Mouse (Mus musculus): ENCODE data around the gene Gm28434. TPM values are rescaled to one million over a fixed set of nuclear protein-coding genes. Genes with fewer than 3 reads are reported as not detected.

The Gm28434 gene
- polyA plus RNA-seq, 1 experiment from 2014 or later, result not detected

DNA sequence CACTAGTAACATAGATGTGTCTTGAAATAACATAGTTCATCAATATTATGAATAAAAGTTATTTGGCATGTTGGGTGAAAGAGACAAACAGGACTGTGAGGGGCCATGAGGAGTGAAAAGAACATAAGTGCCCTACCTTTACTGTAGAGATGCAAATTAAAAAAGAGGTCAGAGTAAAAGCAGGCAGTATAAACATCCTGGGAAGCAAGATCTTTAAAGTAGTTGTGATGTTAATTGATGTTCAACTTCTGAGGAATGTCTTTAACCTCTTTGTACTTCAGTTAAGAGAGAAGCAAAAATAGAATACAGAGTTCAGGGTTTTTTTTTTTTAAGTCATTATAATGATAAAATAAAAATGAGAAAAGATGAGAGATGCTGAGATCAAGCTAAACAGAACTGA is 35.9 kb downstream of the Gm28434 start:
- no peaks in the 10 kb centered on the region for H3K4me1 ChIP-seq (ENCODE audit: control insufficient read depth, insufficient read depth, low read length)
- DNase-seq (ENCODE audit: low spot score) (no peak), ATAC-seq (ENCODE audit: insufficient number of reproducible peaks, low FRiP score, low TSS enrichment, low read depth) (no peak)

More for the DNA sequence above, 35.9 kb downstream of the Gm28434 start:
- H3K9ac ChIP-seq (ENCODE audit: low read length), result no peak overlapping the region
- H3K9me3 ChIP-seq (ENCODE audit: control insufficient read depth, low read length), result no peaks in the 10 kb centered on the region
- no peak overlapping the region for H3K27ac ChIP-seq (replicated peaks; ENCODE audit: low read depth, low read length)
- H3K4me2 ChIP-seq (ENCODE audit: low read depth, severe bottlenecking), result no peak overlapping the region
- H3K36me3 ChIP-seq (ENCODE audit: control insufficient read depth, insufficient read depth, low read length), result no peaks in the 10 kb centered on the region
- no peak overlapping the region for H3K4me3 ChIP-seq (ENCODE audit: low read depth, low read length)
- H3K27me3 ChIP-seq (ENCODE audit: control insufficient read depth, insufficient read depth, low read length), result no peaks in the 10 kb centered on the region

Other genes starting within 250 kb of the Gm28434 start
- not detected in 2 replicates for gene Csn1s2a, start 194.9 kb upstream of the Gm28434 start, polyA plus RNA-seq (2014; fragmentation: Nextera tagmentation; extraction: Ambion mirVana)
- not detected in 2 replicates for gene Csn1s2b, start 161.4 kb upstream of the Gm28434 start, polyA plus RNA-seq (2014; fragmentation: Nextera tagmentation; extraction: Ambion mirVana)
- gene Prr27, start 143.8 kb upstream of the Gm28434 start, polyA plus RNA-seq (2014; fragmentation: Nextera tagmentation; extraction: Ambion mirVana), result not detected in 2 replicates
- gene Odam, start 84.5 kb upstream of the Gm28434 start, polyA plus RNA-seq (2014; fragmentation: Nextera tagmentation; extraction: Ambion mirVana), result not detected in 2 replicates
- gene Csn3, start 43.9 kb upstream of the Gm28434 start, polyA plus RNA-seq (2014; fragmentation: Nextera tagmentation; extraction: Ambion mirVana), result not detected in 2 replicates
- not detected in 2 replicates for gene 2310003L06Rik, start 58 bp upstream of the Gm28434 start, polyA plus RNA-seq (2014; fragmentation: Nextera tagmentation; extraction: Ambion mirVana)
- not detected in 2 replicates for gene Cabs1, start 9.9 kb downstream of the Gm28434 start, polyA plus RNA-seq (2014; fragmentation: Nextera tagmentation; extraction: Ambion mirVana)
- gene Smr3a, start 33.0 kb downstream of the Gm28434 start, polyA plus RNA-seq (2014; fragmentation: Nextera tagmentation; extraction: Ambion mirVana), result not detected in 2 replicates
- not detected in 2 replicates for gene Smr2, start 117.0 kb downstream of the Gm28434 start, polyA plus RNA-seq (2014; fragmentation: Nextera tagmentation; extraction: Ambion mirVana)
- not detected in 2 replicates for gene Gm11116, start 142.0 kb downstream of the Gm28434 start, polyA plus RNA-seq (2014; fragmentation: Nextera tagmentation; extraction: Ambion mirVana)
- not detected in 2 replicates for gene Gm11115, start 184.6 kb downstream of the Gm28434 start, polyA plus RNA-seq (2014; fragmentation: Nextera tagmentation; extraction: Ambion mirVana)